Mouse (Mus musculus): Measurements from ENCODE around the gene Nicn1. TPM values are rescaled to one million over a fixed set of nuclear protein-coding genes. Genes with fewer than 3 reads are reported as not detected.
"Not testable (repeated sequence)": the region's sequence is repeated elsewhere in the genome, so short reads cannot be mapped to it uniquely, and the experiment has no call there.

Gene Nicn1
- polyA plus RNA-seq, 1 experiment from 2014 or later: 36.1 TPM

DNA sequence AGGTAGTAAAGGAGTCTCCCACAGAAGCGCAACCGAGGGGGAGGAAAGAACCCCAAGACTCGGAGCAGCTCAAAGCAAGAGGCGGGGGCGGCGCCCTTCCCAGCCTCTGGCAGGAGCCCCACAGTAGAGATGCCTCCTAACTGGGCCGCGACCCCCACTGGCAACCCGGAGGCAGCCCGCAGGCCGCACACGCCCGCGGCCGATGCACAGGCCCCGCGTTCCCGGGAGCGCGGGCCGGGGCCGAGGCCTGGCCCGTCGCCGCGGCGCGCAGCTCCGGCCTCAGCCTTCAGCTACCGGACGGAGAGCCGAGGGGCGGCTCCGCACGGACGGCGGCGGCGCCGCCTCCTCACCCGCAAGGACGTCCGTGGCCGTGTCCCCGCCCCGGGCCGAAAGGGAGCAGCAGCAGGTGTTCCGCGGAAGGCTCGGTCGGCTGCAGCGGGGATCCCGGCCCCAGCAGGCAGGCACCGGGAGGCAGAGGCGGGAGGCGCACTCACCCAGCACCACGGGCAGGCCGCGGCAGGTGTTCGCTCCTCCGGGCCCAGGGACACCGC is 27.0 kb upstream of the Nicn1 start:
- under 1% methylated on average over 60 of the region's 62 CpGs for WGBS
- H3K4me3 ChIP-seq (replicated peaks; ENCODE audit: low read length): peak overlapping the region; percentile 94
- H3K4me1 ChIP-seq (ENCODE audit: control insufficient read depth, insufficient read depth, low read length): peaks cover 25% of the 10 kb centered on the region
- H3K9ac ChIP-seq (ENCODE audit: low read length): peak overlapping the region; percentile 92
- peak overlapping the region; percentile 93 for H3K27ac ChIP-seq (ENCODE audit: low read length)
- H3K27me3 ChIP-seq (ENCODE audit: control insufficient read depth, insufficient read depth, low read length): no peaks in the 10 kb centered on the region
- peak; percentile 42 for ATAC-seq (ENCODE audit: insufficient read depth, low FRiP score)
- no peaks in the 10 kb centered on the region for H3K9me3 ChIP-seq (replicated peaks; ENCODE audit: control insufficient read depth, low read length)
- H3K36me3 ChIP-seq (ENCODE audit: control insufficient read depth, insufficient read depth, low read length): no peaks in the 10 kb centered on the region
- H3K4me2 ChIP-seq (ENCODE audit: low read depth, low read length): peak overlapping the region; percentile 81

DNA sequence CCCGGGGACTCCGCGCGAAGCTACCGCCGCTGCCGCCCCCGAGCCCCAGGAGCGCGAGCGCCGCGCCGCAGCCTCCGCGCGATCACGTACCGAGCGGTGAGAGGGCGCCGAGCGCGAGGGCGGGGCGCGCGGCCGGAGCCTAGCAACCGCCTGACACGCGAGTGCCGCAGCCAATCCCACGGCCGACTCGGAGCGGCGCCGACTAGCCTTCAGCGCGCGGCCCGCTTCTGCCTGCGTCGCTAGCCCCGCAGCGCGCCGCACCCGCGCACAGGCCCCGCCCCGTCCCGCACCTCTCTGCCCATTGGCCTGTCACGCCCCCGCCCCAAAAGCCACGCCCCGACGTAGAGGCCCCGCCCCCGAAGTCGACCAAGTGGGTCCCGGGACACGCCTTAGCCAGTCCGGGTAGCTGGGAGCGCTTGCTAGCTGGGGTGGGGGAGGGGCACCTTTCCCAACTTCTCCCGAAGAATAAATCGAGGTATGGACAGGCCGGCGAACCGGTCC is 26.5 kb upstream of the Nicn1 start, which contains the start of gene Dag1:
Gene Dag1, minus strand, starts transcription at position 269 of the 501 bp plus-strand sequence.
- H3K4me3 ChIP-seq (replicated peaks; ENCODE audit: low read length): peak within 1 kb of the TSS; percentile 94
- peaks cover 25% of the 10 kb centered on the region for H3K4me1 ChIP-seq (ENCODE audit: control insufficient read depth, insufficient read depth, low read length)
- no peaks in the 10 kb centered on the region for H3K9me3 ChIP-seq (replicated peaks; ENCODE audit: control insufficient read depth, low read length)
- peak within 1 kb of the TSS; percentile 92 for H3K9ac ChIP-seq (ENCODE audit: low read length)
- H3K27me3 ChIP-seq (ENCODE audit: control insufficient read depth, insufficient read depth, low read length): no peaks in the 10 kb centered on the region
- peak; percentile 97 for ATAC-seq (ENCODE audit: insufficient read depth, low FRiP score)
- peak within 1 kb of the TSS; percentile 81 for H3K4me2 ChIP-seq (ENCODE audit: low read depth, low read length)
- peak within 1 kb of the TSS; percentile 93 for H3K27ac ChIP-seq (ENCODE audit: low read length)
- H3K36me3 ChIP-seq (ENCODE audit: control insufficient read depth, insufficient read depth, low read length): no peaks in the 10 kb centered on the region
- under 1% methylated on average over 62 of the region's 71 CpGs for WGBS

DNA sequence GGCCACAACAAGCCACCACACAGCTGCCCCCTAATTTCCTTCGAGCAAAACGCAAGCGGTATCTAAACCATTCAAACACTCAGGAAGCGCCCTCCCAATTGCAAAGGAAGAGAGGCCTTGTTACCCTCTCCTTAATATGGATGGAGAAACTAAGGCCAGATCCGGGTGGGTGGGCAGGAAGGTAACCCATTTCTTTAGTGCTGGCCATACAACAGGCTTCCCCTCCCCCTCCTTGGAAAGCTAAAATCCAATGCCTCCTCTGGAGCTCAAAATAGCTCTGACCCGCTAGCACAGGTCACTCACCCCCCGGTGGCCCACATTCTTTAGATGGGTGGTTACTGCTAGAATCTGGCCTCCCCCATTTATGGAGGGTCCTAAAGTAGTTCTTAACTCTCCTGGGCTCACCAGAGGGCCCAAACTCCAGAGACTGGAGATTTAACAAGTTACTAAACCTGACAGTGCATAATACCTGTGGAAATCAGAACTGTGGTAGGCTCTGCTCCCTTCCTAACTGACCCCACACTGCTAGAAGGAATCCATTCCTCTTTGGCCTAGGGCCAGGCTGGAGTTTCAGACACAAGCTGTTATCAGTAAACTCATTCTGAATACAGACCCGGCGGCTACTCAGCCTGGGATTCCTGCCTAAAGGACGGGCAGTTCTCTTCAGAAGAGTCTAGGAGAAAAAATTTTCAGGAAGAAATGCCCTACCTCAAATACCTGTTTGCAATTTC is 25.9 kb upstream of the Nicn1 start:
- WGBS: 8% methylated on average over 10 of the region's 10 CpGs
- Histone ChIP-seq H3K4me3 (replicated peaks; ENCODE audit: low read length) (peak overlapping the region; percentile 94), H3K27ac (ENCODE audit: low read length) (peak overlapping the region; percentile 93), H3K4me1 (ENCODE audit: control insufficient read depth, insufficient read depth, low read length) (peaks cover 25% of the 10 kb centered on the region), H3K27me3 (ENCODE audit: control insufficient read depth, insufficient read depth, low read length) (no peaks in the 10 kb centered on the region), H3K36me3 (ENCODE audit: control insufficient read depth, insufficient read depth, low read length) (no peaks in the 10 kb centered on the region), H3K4me2 (ENCODE audit: low read depth, low read length) (peak overlapping the region; percentile 81), H3K9ac (ENCODE audit: low read length) (peak overlapping the region; percentile 56), H3K9me3 (replicated peaks; ENCODE audit: control insufficient read depth, low read length) (no peaks in the 10 kb centered on the region)
- ATAC-seq (ENCODE audit: insufficient read depth, low FRiP score): no peak

DNA sequence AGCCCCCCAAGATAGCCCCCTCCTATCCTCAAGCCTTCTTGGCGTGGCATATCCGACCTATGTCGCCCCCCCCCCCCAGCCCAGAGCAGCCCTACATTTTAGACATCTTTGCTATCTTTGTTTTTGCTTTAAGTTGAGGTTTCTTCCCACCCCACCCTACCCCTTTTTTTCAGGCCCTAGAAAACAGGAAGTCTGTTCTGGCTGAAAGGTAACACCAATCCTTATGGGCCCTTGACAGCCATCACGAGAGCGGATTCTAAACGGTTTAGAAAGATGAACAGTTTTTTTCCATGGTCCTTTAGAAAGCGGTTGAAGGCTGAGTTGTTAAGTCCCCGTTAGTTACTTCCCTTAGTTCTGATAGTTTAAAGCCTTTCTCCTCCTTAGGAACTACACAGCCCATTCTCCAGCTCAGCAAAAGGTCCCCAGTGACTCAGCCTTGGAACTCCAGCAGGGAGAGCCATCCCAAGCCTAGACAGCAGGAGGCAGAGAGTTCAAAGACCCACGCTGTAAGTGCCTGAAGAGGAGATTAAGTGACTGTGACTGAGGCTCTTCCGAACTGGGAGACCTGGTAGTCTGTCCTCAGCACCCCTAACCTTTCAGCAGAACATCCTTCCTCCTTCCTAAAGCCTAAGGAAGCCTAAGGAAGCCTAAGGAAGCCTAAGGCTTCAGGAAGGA is 23.8 kb upstream of the Nicn1 start:
- Histone ChIP-seq H3K4me1 (ENCODE audit: control insufficient read depth, insufficient read depth, low read length) (peaks cover 25% of the 10 kb centered on the region), H3K9me3 (replicated peaks; ENCODE audit: control insufficient read depth, low read length) (no peaks in the 10 kb centered on the region), H3K36me3 (ENCODE audit: control insufficient read depth, insufficient read depth, low read length) (no peaks in the 10 kb centered on the region), H3K27me3 (ENCODE audit: control insufficient read depth, insufficient read depth, low read length) (no peaks in the 10 kb centered on the region), H3K4me3 (replicated peaks; ENCODE audit: low read length) (no peak overlapping the region), H3K9ac (ENCODE audit: low read length) (no peak overlapping the region), H3K4me2 (ENCODE audit: low read depth, low read length) (no peak overlapping the region), H3K27ac (ENCODE audit: low read length) (no peak overlapping the region)
- 60% methylated on average over 10 of the region's 10 CpGs for WGBS
- ATAC-seq (ENCODE audit: insufficient read depth, low FRiP score): no peak

DNA sequence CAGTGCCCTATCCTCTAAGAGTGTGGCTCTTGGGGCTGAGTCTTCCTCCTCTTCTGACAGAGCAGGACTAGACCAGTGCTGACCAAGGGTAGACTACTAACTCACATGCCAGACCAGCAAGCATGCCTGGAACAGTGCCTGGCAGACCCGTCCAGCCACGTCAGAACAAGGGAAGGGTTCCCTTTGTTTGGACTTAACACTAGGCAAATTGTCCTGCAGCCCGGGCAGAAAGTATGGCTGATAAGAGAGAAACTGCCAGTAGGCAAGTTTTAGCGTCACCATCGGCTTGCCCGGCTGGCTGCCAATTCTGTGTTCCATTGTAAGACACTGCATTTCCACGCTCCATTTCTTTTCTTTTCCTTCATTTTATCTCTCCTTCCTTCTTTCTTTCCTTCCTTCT is 22.5 kb upstream of the Nicn1 start:
- Histone ChIP-seq H3K27me3 (ENCODE audit: control insufficient read depth, insufficient read depth, low read length) (no peaks in the 10 kb centered on the region), H3K4me2 (ENCODE audit: low read depth, low read length) (no peak overlapping the region), H3K36me3 (ENCODE audit: control insufficient read depth, insufficient read depth, low read length) (no peaks in the 10 kb centered on the region), H3K4me3 (replicated peaks; ENCODE audit: low read length) (no peak overlapping the region), H3K9me3 (replicated peaks; ENCODE audit: control insufficient read depth, low read length) (no peaks in the 10 kb centered on the region), H3K27ac (ENCODE audit: low read length) (peak overlapping the region; percentile 71), H3K9ac (ENCODE audit: low read length) (no peak overlapping the region), H3K4me1 (ENCODE audit: control insufficient read depth, insufficient read depth, low read length) (peaks cover 21% of the 10 kb centered on the region)
- no peak for ATAC-seq (ENCODE audit: insufficient read depth, low FRiP score)
- 54% methylated on average over 7 of the region's 7 CpGs for WGBS

DNA sequence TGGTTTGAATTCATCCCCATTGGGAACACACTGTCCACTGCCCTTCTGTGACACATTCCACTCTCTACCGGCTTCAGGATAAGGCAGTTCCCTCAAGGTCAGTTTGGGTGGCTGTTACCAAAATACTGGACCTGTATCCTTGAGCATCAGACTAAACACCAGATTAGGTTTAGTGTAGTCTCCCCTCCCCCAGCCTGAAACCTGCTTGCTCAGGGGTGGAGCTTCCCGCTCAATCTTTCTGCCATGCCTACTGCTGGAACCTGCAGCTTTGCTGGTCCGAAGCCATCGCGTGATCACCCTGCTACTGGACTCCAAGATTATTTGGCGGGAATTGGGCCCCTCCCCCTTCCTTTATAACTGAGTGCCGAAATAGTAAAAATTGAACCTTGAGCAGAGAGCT is 21.5 kb upstream of the Nicn1 start:
- H3K27me3 ChIP-seq (ENCODE audit: control insufficient read depth, insufficient read depth, low read length); ATAC-seq (ENCODE audit: insufficient read depth, low FRiP score); H3K4me3 ChIP-seq (replicated peaks; ENCODE audit: low read length); H3K36me3 ChIP-seq (ENCODE audit: control insufficient read depth, insufficient read depth, low read length); H3K4me2 ChIP-seq (ENCODE audit: low read depth, low read length); H3K9me3 ChIP-seq (replicated peaks; ENCODE audit: control insufficient read depth, low read length); H3K9ac ChIP-seq (ENCODE audit: low read length): not testable (repeated sequence)
- Histone ChIP-seq H3K4me1 (ENCODE audit: control insufficient read depth, insufficient read depth, low read length) (peaks cover 20% of the 10 kb centered on the region), H3K27ac (ENCODE audit: low read length) (peak overlapping the region; percentile 71)
- 82% methylated on average over 6 of the region's 7 CpGs for WGBS

DNA sequence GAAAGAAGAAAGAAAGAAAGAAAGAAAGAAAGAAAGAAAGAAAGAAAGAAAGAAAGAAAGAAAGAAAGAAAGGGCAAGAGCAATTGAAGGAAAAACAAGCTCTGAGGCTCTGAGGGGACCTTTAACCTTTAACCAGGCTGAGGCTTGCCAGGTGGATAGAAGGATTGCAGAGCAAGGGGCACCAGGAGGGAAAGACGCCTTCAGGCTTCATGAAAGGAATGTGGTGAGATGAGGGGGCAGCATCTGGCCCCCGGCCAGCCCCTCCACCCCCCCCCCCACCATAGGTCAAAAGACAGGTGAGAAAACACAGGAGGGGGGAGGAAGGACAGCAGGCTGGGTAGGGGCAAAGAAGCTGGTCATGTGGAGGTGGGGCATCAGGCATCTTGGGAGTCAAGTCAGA is 18.3 kb upstream of the Nicn1 start:
- H3K27ac ChIP-seq (ENCODE audit: low read length): no peak overlapping the region
- ATAC-seq (ENCODE audit: insufficient read depth, low FRiP score): 0 out of 2 replicates have a peak, but pooled peaks have one; percentile 5
- H3K4me3 ChIP-seq (replicated peaks; ENCODE audit: low read length): no peak overlapping the region
- peaks cover 11% of the 10 kb centered on the region; the same call in 1 of the 2 replicates for H3K4me1 ChIP-seq (ENCODE audit: control insufficient read depth, insufficient read depth, low read length)
- no peak overlapping the region for H3K4me2 ChIP-seq (ENCODE audit: low read depth, low read length)
- WGBS: 31% methylated on average over 2 of the region's 2 CpGs
- H3K9me3 ChIP-seq (replicated peaks; ENCODE audit: control insufficient read depth, low read length): no peaks in the 10 kb centered on the region
- no peaks in the 10 kb centered on the region for H3K36me3 ChIP-seq (ENCODE audit: control insufficient read depth, insufficient read depth, low read length)
- no peaks in the 10 kb centered on the region for H3K27me3 ChIP-seq (ENCODE audit: control insufficient read depth, insufficient read depth, low read length)
- H3K9ac ChIP-seq (ENCODE audit: low read length): no peak overlapping the region

DNA sequence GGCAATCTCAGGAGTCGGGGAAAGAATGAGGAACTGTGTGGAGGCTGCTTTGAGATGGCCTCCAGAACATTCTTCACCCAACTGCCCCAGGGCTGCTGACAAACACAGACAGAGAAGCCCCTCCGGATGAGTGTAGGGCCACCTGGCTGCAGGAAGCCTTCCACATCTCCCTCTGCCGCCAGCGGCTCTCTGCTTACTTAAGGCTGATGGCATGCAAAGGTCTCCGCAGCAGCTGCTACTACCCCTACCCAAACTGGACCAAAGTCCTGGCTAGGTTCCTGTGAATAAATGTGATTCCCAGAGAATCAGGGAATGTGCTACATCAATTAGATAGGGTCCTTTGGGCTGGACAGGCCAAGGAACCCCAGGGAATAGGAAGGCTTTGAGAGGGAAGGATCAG is 17.5 kb upstream of the Nicn1 start:
- no peak overlapping the region for H3K9ac ChIP-seq (ENCODE audit: low read length)
- ATAC-seq (ENCODE audit: insufficient read depth, low FRiP score): 0 out of 2 replicates have a peak, but pooled peaks have one; percentile 5
- H3K27me3 ChIP-seq (ENCODE audit: control insufficient read depth, insufficient read depth, low read length): no peaks in the 10 kb centered on the region
- no peaks in the 10 kb centered on the region for H3K9me3 ChIP-seq (replicated peaks; ENCODE audit: control insufficient read depth, low read length)
- H3K4me2 ChIP-seq (ENCODE audit: low read depth, low read length): no peak overlapping the region
- 38% methylated on average over 5 of the region's 5 CpGs for WGBS
- no peak overlapping the region for H3K4me3 ChIP-seq (replicated peaks; ENCODE audit: low read length)
- peak overlapping the region; percentile 3; the same call in 1 of the 2 replicates for H3K27ac ChIP-seq (ENCODE audit: low read length)
- H3K36me3 ChIP-seq (ENCODE audit: control insufficient read depth, insufficient read depth, low read length): no peaks in the 10 kb centered on the region
- peaks cover 11% of the 10 kb centered on the region; the same call in 1 of the 2 replicates for H3K4me1 ChIP-seq (ENCODE audit: control insufficient read depth, insufficient read depth, low read length)

DNA sequence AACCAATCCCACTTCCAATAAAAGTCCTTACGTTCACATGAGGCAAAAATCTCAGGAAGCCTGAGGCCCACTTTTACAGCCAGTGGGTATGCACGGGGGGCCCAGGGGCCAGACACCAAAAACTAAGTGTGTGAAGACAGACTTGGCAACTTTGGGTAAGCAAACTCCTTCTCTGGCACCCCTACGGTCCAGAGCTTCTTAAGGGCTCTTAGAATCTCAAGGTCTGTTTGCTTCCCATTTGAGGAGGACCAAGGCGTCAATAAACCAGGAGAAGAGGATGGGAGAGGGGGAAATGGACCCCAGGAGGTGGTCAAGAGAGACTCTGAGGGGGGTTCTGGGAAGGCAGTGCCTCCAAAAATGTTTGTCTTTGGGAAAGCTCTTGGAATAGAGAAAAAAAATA is 16.7 kb upstream of the Nicn1 start:
- ATAC-seq (ENCODE audit: insufficient read depth, low FRiP score): no peak
- no peaks in the 10 kb centered on the region for H3K9me3 ChIP-seq (replicated peaks; ENCODE audit: control insufficient read depth, low read length)
- no peak overlapping the region for H3K27ac ChIP-seq (ENCODE audit: low read length)
- no peaks in the 10 kb centered on the region for H3K27me3 ChIP-seq (ENCODE audit: control insufficient read depth, insufficient read depth, low read length)
- H3K36me3 ChIP-seq (ENCODE audit: control insufficient read depth, insufficient read depth, low read length): no peaks in the 10 kb centered on the region
- H3K4me1 ChIP-seq (ENCODE audit: control insufficient read depth, insufficient read depth, low read length): peaks cover 11% of the 10 kb centered on the region; the same call in 1 of the 2 replicates
- no peak overlapping the region for H3K4me3 ChIP-seq (replicated peaks; ENCODE audit: low read length)
- H3K4me2 ChIP-seq (ENCODE audit: low read depth, low read length): no peak overlapping the region
- WGBS: 77% methylated on average over 4 of the region's 4 CpGs
- H3K9ac ChIP-seq (ENCODE audit: low read length): no peak overlapping the region

Measured in stomach, embryonic 16.5 days (tissue).